Mouse (Mus musculus) liver, postnatal 0 days (tissue): ENCODE data around the gene S100a2.

Experiments used
- CTCF ChIP-seq: sonication (generic); IDR thresholded peaks from 2 replicates; pipeline ENCODE4 v1.5.1; 2016; ENCODE audit warnings: antibody characterized with exemption, low read depth
- EP300 ChIP-seq: IDR thresholded peaks from 2 replicates; pipeline ENCODE4 v1.6.1; 2016; ENCODE audit warnings: antibody characterized with exemption, low read depth, mild to moderate bottlenecking

GRCm38 (mm10) chr3:90540904-90541303 is 49.1 kb upstream of the S100a2 start:
- no peak for TF ChIP-seq CTCF
- no peak for TF ChIP-seq EP300
